8 mouse cellular contexts compared by ENCODE assay signal in genomic region chr7:120634711-120635361, GRCm38 (mm10). TPM values are rescaled to one million over a fixed set of nuclear protein-coding genes. Genes with fewer than 3 reads are reported as not detected.
DNase-seq lines count a peak whose midpoint lies in the region; ATAC-seq lines count a peak whose summit lies in the region.

Gene Uqcrc2, plus strand, starts transcription at chr7:120635176.

- peak; percentile 92 for DNase-seq in NIH3T3 (ENCODE audit: low read depth)
- DNase-seq in cerebellum, postnatal 10 days = peak; percentile 90 to 93
- peak; percentile 70 to 80 for DNase-seq in frontal cortex, postnatal 14 days (ENCODE audit: low spot score in 2 of 2)
- peak; percentile 74 to 77 for DNase-seq in layer of hippocampus, postnatal 25 days (ENCODE audit: extremely low spot score in 1 of 2, low spot score in 1 of 2)
- DNase-seq in lung, postnatal 25 days (ENCODE audit: low spot score) = peak; percentile 86
- DNase-seq in retina, embryonic 14.5 days (ENCODE audit: low spot score) = peak; percentile 95
- DNase-seq in thymus, postnatal 4 days = peak; percentile 91

- peak within 1 kb of the TSS; percentile 95 for H3K27ac ChIP-seq in hindbrain, embryonic 13.5 days

- under 1% methylated on average over 43 of the region's 45 CpGs for WGBS in hindbrain, embryonic 13.5 days

- peaks cover 26% of the 10 kb centered on the region for H3K4me1 ChIP-seq in hindbrain, embryonic 13.5 days (replicated peaks)

- peaks cover 18% of the 10 kb centered on the region for H3K36me3 ChIP-seq in hindbrain, embryonic 13.5 days

- no peaks in the 10 kb centered on the region for H3K27me3 ChIP-seq in hindbrain, embryonic 13.5 days

- H3K4me2 ChIP-seq in hindbrain, embryonic 13.5 days = peak within 1 kb of the TSS; percentile 94

- no peaks in the 10 kb centered on the region for H3K9me3 ChIP-seq in hindbrain, embryonic 13.5 days

- peak within 1 kb of the TSS; percentile 98 for H3K4me3 ChIP-seq in hindbrain, embryonic 13.5 days

- peak; percentile 99 for ATAC-seq in hindbrain, embryonic 13.5 days (ENCODE audit: low FRiP score)

- H3K9ac ChIP-seq in hindbrain, embryonic 13.5 days = peak within 1 kb of the TSS; percentile 98

RNA-seq across cellular contexts. Expression of gene Uqcrc2, which starts in this region (rescaled TPM):
- 206 and 208 TPM in 2 replicates for polyA plus RNA-seq in hindbrain, embryonic 13.5 days (2015; fragmentation: Nextera tagmentation; extraction: Ambion mirVana)
- 100 to 1,000 TPM; 222 to 250 TPM for total RNA-seq in layer of hippocampus, postnatal 25 days (2021)

Comparison
In these comparisons a context has a peak if more than half of its experiments do, and no peak if none do; other contexts are left out.
1. Peak in every context shown above with its lines: DNase-seq, ATAC-seq, H3K4me3 ChIP-seq and H3K27ac ChIP-seq.